Mouse (Mus musculus) right cerebral cortex, postnatal 14 days (tissue): Measurements from ENCODE around the gene Lin9.
"Not testable (repeated sequence)": the region's sequence is repeated elsewhere in the genome, so short reads cannot be mapped to it uniquely, and the experiment has no call there.

ENCODE experiments used
- DNase-seq: peaks from one replicate; pipeline ENCODE4 v3.0.0; 2022

The Lin9 gene

GRCm38 (mm10) chr1:180641137-180641517 lies at the start of gene Lin9:
TSS of gene Lin9 (plus strand) at chr1:180641150.
- peak; percentile 88 for DNase-seq

- no peak for DNase-seq
Measured at GRCm38 (mm10) chr1:180600578-180600977, 40.4 kb upstream of the Lin9 start.

GRCm38 (mm10) chr1:180601806-180602205 lies 39.1 kb upstream of the Lin9 start:
- no peak for DNase-seq

GRCm38 (mm10) chr1:180604579-180604978 lies 36.4 kb upstream of the Lin9 start:
- DNase-seq: peak; percentile 64

GRCm38 (mm10) chr1:180606106-180606505 lies 34.8 kb upstream of the Lin9 start:
- no peak for DNase-seq

GRCm38 (mm10) chr1:180606796-180607577 lies 34.0 kb upstream of the Lin9 start:
- DNase-seq: no peak

- DNase-seq: no peak
Measured at GRCm38 (mm10) chr1:180607578-180607879, 33.4 kb upstream of the Lin9 start.

GRCm38 (mm10) chr1:180611842-180612241 lies 29.1 kb upstream of the Lin9 start:
- DNase-seq: not testable (repeated sequence)

GRCm38 (mm10) chr1:180616762-180617161 lies 24.2 kb upstream of the Lin9 start:
- no peak for DNase-seq

- no peak for DNase-seq
Measured at GRCm38 (mm10) chr1:180622389-180622788, 18.6 kb upstream of the Lin9 start.

- DNase-seq: no peak
Measured at GRCm38 (mm10) chr1:180623911-180624310, 17.0 kb upstream of the Lin9 start.

- DNase-seq: no peak
Measured at GRCm38 (mm10) chr1:180626141-180626540, 14.8 kb upstream of the Lin9 start.

GRCm38 (mm10) chr1:180637796-180638195 lies 3.2 kb upstream of the Lin9 start:
- DNase-seq: not testable (repeated sequence)

GRCm38 (mm10) chr1:180639416-180640401 lies 1.2 kb upstream of the Lin9 start:
- no peak for DNase-seq

- DNase-seq: peak; percentile 14
Measured at GRCm38 (mm10) chr1:180640605-180641125, 285 bp upstream of the Lin9 start.

- no peak for DNase-seq
Measured at GRCm38 (mm10) chr1:180641518-180642227, 723 bp downstream of the Lin9 start.

GRCm38 (mm10) chr1:180642228-180642564 lies 1.2 kb downstream of the Lin9 start:
- no peak for DNase-seq

GRCm38 (mm10) chr1:180691284-180691683 lies 50.3 kb downstream of the Lin9 start:
- no peak for DNase-seq

- no peak for DNase-seq
Measured at GRCm38 (mm10) chr1:180696626-180697352, 55.8 kb downstream of the Lin9 start, which contains the start of gene Mixl1. TSS of gene Mixl1 (minus strand) at chr1:180697034.

GRCm38 (mm10) chr1:180698063-180698462 lies 57.1 kb downstream of the Lin9 start:
- no peak for DNase-seq

- DNase-seq: no peak
Measured at GRCm38 (mm10) chr1:180703400-180703799, 62.5 kb downstream of the Lin9 start.

- no peak for DNase-seq
Measured at GRCm38 (mm10) chr1:180707368-180707767, 66.4 kb downstream of the Lin9 start.
